Mouse (Mus musculus) adrenal gland, postnatal 14 days (tissue): Measurements from ENCODE around the gene Tctex1d1. TPM values are rescaled to one million over a fixed set of nuclear protein-coding genes. Genes with fewer than 3 reads are reported as not detected.

Source experiments
- DNase-seq: peaks from one replicate; pipeline ENCODE4 v3.0.0; 2021; ENCODE audit warnings: mixed read lengths
- total RNA-seq: library from RNA; stranded (reverse); gene quantifications from 2 replicates; pipeline ENCODE4 v1.2.3, GENCODE M21; 2021

The Tctex1d1 gene
- total RNA-seq, 1 experiment from 2014 or later: not detected

DNA sequence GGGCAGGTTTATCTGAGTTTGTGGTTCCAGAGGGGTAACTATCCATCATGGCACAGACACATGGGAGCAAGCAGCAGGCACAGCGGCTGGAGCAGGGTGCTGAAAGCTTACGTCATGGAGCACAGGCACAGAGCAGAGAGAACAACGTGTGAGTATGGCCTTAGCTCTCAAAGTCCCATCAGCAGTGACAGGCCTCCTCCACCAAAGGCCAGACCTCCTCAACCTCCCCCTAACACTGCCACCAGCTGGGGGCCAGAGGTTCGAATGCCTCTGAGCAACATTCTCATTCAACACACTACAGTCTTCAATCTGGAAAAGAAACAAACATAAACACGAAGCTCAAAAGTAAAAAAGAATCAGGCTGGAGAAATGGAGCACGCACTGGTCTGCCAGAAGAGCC lies 10.1 kb downstream of the Tctex1d1 start:
- DNase-seq: no peak

- no peak for DNase-seq
These were observed 11.0 kb downstream of the Tctex1d1 start for GRCm38 (mm10) chr4:102989391-102989790.

- no peak for DNase-seq
These were observed 11.6 kb downstream of the Tctex1d1 start for GRCm38 (mm10) chr4:102990016-102990415.

DNA sequence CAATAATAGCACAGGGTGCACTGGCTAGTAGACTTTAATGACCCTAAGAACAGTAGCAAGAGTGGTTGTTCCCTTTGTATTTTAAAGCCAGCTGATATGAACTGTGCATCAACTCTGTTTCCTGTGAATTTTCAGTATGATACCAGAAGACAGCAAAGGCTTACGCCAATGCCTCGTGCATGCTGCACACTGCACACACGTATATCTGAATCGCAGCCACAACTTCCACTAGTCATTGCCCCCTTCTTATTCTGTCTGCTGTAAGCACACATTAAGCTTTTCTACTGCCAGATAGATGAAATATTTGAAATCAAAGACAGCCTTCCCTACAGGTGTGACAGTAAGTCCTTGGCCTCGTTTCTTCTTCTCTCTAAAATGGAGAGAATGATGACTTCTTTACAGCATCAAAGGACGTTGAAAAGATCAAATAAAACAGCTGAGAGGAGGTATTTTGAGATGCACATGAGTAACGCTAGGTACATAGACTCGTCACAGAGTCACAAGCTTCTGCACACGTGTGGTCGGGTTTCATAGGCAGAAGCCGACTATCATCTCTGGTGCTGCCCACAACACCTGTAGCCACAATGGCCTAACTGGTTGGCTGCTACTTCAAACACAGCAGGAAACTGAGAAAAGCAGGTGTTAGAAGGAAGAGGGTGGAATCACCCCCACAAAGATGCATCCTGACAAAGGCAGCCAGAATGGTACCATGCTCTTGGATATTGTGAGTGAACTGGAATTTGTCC lies 12.4 kb downstream of the Tctex1d1 start:
- no peak for DNase-seq

- no peak for DNase-seq
These were observed 13.3 kb downstream of the Tctex1d1 start for GRCm38 (mm10) chr4:102991685-102992084.

GRCm38 (mm10) chr4:103004681-103005080 lies 26.3 kb downstream of the Tctex1d1 start:
- DNase-seq: no peak

DNA sequence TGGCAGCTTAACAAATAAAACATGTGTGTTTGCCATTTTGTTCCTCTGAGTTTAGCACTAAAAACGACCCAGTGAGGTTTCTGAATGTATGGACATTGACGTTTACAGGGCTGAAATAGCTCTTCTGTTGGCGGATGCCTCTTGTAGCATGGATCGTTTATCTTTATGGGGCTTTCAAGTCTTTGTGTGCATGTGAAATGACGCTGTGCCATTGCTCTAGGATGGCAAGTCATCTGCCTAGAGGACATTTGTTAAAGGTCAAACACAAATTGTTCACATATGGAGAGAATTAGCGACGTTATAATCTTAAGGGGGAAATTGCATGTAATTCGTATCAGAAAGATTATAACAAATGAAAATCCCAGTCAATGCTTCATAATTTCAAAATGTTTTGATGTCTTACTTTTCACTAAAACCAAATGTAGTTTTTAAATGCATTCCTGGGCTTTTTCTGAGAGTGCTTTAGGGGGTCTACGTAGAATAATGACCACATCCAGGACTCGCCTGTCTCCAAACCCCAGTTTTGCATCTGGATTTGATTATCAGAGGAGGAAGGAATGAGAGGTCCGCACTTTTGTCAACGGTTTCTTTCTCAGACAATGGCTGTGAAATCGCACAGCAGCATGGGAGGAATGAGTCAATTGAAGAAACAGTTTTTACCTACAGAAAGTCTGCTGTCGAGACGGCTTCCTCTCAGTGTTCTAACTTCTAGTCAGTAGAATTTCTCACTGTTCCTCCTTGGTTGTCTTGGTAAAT lies 27.0 kb downstream of the Tctex1d1 start:
- no peak for DNase-seq

- no peak for DNase-seq
These were observed 27.9 kb downstream of the Tctex1d1 start for GRCm38 (mm10) chr4:103006266-103006665.

GRCm38 (mm10) chr4:103006943-103007418 lies 28.6 kb downstream of the Tctex1d1 start:
- DNase-seq: peak; percentile 39

- DNase-seq: no peak
These were observed 32.3 kb downstream of the Tctex1d1 start for GRCm38 (mm10) chr4:103010734-103011133.

DNA sequence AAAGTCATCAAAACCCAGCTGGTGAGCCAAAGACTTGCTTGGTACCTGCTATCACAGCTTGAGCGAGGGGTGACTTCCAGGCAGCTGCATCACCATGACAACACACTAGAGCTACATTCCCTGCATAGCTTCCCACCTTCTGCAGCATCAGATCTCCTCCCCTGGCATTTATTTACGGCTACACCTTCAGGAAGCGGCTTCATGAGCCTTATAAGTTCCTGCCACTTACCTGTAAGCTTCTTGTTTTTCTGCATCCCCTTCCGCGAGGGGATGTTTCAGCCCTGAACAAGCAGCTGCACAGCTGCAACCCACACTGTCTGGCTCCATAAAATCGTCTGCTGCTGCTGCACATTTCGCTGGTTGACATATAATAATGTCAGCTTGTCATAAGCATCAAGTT lies 33.4 kb downstream of the Tctex1d1 start:
- DNase-seq: no peak

DNA sequence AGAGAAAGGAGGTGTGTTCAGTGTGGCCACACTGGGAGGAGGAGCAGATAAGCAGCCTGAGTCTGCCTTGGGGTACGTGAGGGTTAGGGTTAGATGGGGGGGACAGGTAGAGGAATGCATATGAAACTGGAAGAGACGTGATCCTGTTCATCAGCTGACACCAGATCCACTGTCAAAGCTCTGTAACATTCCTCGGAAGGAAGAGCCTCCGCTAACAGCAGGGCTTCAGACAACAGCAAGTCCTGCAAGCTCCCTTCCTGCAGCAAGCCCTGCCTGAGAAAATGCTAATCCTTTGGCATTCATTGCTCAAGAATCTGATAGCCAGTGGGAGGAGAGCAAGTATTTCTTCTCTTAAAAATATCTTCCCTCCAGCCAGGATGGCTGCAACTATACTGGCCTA lies 35.1 kb downstream of the Tctex1d1 start:
- no peak for DNase-seq

DNA sequence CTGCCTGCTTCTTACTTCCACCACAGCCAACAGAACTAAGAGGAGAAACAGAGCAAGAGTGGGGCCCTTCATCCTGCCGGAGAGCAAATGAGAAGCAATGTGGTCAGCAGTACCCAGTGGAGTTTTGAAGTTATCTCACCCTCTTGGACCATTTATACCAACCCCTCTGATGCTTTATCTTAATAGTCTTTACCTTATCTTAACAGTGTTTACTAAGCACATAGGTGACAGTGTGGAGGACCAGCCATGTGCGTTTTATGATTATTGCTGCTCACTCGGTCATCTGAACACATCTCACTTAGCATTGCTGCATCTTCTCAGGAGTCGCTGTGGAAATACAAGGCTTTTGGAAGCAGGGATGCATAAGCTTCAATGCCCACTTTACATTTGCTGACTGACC lies 48.2 kb downstream of the Tctex1d1 start, which contains the start of gene Insl5:
Gene Insl5, minus strand, starts transcription at position 222 of the 400 bp plus-strand sequence.
- DNase-seq: no peak

DNA sequence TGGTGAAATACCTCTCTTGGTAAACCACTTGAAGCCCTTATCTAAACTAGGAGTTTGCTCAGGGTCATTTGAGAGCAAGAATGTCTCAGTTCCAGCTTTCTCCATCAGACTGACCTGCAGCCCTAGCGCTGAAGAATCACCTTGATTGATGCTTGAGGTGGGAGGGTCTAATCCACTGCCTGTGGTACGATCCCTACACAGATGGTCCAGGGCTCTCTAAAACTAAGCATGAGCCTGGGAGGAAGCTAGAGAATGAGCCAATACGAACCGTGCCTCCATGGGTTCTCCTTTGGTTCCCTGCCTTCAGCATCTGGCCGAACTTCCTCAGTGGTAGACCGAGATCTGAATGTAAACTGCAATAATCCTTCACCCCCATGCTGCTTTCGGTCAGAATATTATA lies 49.3 kb downstream of the Tctex1d1 start:
- no peak for DNase-seq

- no peak for DNase-seq
These were observed 50.0 kb downstream of the Tctex1d1 start for GRCm38 (mm10) chr4:103028177-103029088.

DNA sequence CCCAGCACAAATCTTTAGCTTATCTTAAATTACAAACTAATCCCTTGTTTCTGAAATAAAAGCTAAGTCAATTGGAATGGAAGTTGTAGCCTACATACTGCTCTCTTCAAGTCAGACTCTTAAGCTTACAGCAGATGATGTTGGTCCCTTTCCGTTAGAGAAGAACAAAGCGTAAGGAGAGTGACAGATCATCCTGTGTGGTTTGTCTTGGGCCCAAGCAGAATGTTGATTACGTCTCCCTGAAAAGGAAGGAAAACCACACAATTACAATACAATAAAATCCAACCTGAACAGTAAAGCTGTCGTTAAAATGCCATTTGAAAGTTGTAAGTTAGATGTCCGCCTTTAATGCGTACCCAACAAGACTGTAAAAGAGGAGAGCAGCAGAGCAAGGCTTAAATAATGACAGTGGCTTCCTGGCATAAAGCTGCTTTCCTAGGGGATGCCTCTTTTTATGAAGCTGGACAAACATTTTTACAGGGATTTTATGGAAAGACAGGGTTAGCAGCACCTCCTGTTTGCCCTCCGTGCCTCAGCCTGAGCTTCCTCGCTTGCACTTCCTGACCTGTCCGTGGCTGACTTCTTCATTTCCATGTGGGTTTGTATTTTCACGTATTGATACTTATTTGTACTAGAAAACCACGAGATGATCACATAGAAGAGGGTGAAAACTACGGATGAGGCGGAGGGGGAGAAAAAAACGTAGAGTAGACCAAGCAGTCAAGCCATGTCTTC lies 60.9 kb downstream of the Tctex1d1 start:
- no peak for DNase-seq

DNA sequence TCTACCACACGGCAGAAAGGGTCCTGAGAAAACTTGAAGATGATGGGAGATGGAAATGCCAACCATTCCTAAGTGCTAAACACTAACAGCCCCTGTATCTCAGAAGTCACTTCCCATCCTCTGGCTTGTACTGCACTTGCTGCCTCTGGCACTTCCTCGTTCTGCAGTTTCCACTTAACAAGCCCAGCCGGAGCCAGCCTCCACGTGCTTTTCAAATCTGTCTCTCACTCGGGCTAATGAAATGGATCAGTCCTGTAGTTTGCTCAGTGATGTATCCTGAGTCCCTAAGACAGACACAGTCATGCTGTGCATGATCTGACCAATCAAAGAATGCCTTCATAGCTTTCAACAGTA lies 61.4 kb downstream of the Tctex1d1 start:
- no peak for DNase-seq

GRCm38 (mm10) chr4:103042997-103043396 lies 64.6 kb downstream of the Tctex1d1 start:
- no peak for DNase-seq

DNA sequence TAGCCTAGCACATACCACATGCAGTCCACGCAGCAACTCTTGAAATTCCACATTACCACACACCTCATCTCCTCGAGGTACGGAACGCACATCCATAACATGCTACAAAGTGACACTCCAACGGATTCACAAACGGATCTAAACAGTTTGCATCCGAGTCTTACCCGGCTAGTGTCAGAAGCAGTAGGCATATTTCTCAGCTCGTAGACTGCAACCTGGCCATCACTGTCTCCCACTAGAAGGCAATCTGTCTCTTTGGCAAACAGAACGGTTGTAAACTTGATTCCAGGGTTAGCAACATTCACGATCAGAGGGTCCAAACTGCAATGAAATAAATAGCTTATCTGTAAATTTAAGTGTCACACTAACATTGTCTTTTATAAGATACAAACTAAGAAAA lies 69.6 kb downstream of the Tctex1d1 start:
- DNase-seq: no peak
